Mouse (Mus musculus) forebrain, postnatal 0 days (tissue): ENCODE results near the gene Ccdc61. TPM values are rescaled to one million over a fixed set of nuclear protein-coding genes. Genes with fewer than 3 reads are reported as not detected.

Experiments
- ATAC-seq: fragments of 200-750 bp; cut with Nextera tagmentation; 2 replicates; pipeline ENCODE4 v1.8.0; 2017; ENCODE audit warnings: mild to moderate bottlenecking, moderate library complexity
- DNase-seq: peaks from one replicate; pipeline ENCODE4 v3.0.0-alpha.2; 2015
- H3K27ac ChIP-seq: fragments of 300-500 bp; sonication (generic); 2 replicates; pipeline ENCODE4 v1.5.1; 2014; ENCODE audit warnings: low read depth, mild to moderate bottlenecking, antibody characterized with exemption, low read length, moderate library complexity, mixed read lengths
- H3K27me3 ChIP-seq: fragments of 300-500 bp; sonication (generic); 2 replicates; pipeline ENCODE4 v1.6.1; 2014; ENCODE audit warnings: mild to moderate bottlenecking, low read length, mixed read lengths; ENCODE audit not compliant: insufficient read depth
- H3K36me3 ChIP-seq: fragments of 300-500 bp; sonication (generic); 2 replicates; pipeline ENCODE4 v1.6.1; 2014; ENCODE audit warnings: mild to moderate bottlenecking, moderate library complexity; ENCODE audit not compliant: insufficient read depth
- H3K4me1 ChIP-seq: fragments of 300-500 bp; sonication (generic); 2 replicates; pipeline ENCODE4 v1.6.1; 2014; ENCODE audit warnings: antibody characterized with exemption; ENCODE audit not compliant: insufficient read depth
- H3K4me2 ChIP-seq: fragments of 300-500 bp; sonication (generic); 2 replicates; pipeline ENCODE4 v1.6.1; 2014; ENCODE audit warnings: low read depth, mild to moderate bottlenecking, moderate library complexity
- H3K4me3 ChIP-seq: fragments of 300-500 bp; sonication (generic); 2 replicates; pipeline ENCODE4 v1.5.1; 2014; ENCODE audit warnings: low read depth, low read length, mixed read lengths
- H3K9ac ChIP-seq: fragments of 300-500 bp; sonication (generic); 2 replicates; pipeline ENCODE4 v1.6.1; 2014; ENCODE audit warnings: mild to moderate bottlenecking
- H3K9me3 ChIP-seq: fragments of 300-500 bp; sonication (generic); 2 replicates; pipeline ENCODE4 v1.6.1; 2016; ENCODE audit warnings: low read length
- CTCF ChIP-seq: sonication (generic); IDR thresholded peaks from 2 replicates; pipeline ENCODE4 v1.5.1; 2016; ENCODE audit warnings: antibody characterized with exemption, control low read depth, low read depth
- WGBS: fragments of 180-500 bp; shearing (Covaris S2); extraction: QIAGEN DNeasy Blood & Tissue Kit; methylation state at CpG from one replicate; pipeline ENCODE4 v1.1.7; 2014; 5-methylcytosine and 5-hydroxymethylcytosine counted together
- polyA plus RNA-seq: library from polyadenylated mRNA; unstranded; fragments of >200 nt; fragmentation: Nextera tagmentation; extraction: Ambion mirVana; gene quantifications from 2 replicates; pipeline ENCODE4 v1.2.1, GENCODE M21; 2015
- total RNA-seq: library from RNA; depleted of rRNA; stranded (reverse); fragments of >200 nt; gene quantifications from 2 replicates; pipeline ENCODE4 v1.2.3, GENCODE M21; 2014; rRNA removed

Gene Ccdc61
- total and polyA plus RNA-seq, 2 experiments from 2014 or later, result 12.8 to 23.2 TPM

- DNase-seq (no peak), ATAC-seq (no peak)
- WGBS, result 79% methylated on average over 1 of the region's 1 CpGs
- no peaks in the 10 kb centered on the region for H3K9me3 ChIP-seq
- no peak overlapping the region for H3K27ac ChIP-seq
- peak overlapping the region; percentile 55 for H3K4me2 ChIP-seq
- 0 out of 2 replicates have a peak overlapping the region, but pooled peaks have one; percentile 22 for H3K9ac ChIP-seq
- H3K4me3 ChIP-seq, result 0 out of 2 replicates have a peak overlapping the region, but pooled peaks have one; percentile 10
- H3K36me3 ChIP-seq, result no peaks in the 10 kb centered on the region
- no peaks in the 10 kb centered on the region for H3K27me3 ChIP-seq
- no peak for TF ChIP-seq CTCF
- no peaks in the 10 kb centered on the region for H3K4me1 ChIP-seq
Observed at GRCm38 (mm10) chr7:18841174-18841567, 69.0 kb downstream of the Ccdc61 start.

Other genes with a start within 250 kb of the Ccdc61 start
- gene Psg20, start 224.2 kb downstream of the Ccdc61 start, total RNA-seq, result not detected in 2 replicates
- gene Psg20, start 224.2 kb downstream of the Ccdc61 start, polyA plus RNA-seq, result not detected in 2 replicates
- not detected in 2 replicates for gene Psg22, start 192.3 kb downstream of the Ccdc61 start, total RNA-seq
- gene Psg22, start 192.3 kb downstream of the Ccdc61 start, polyA plus RNA-seq, result not detected in 2 replicates
- gene Psg19, start 111.9 kb downstream of the Ccdc61 start, total RNA-seq, result not detected in 2 replicates
- not detected in 2 replicates for gene Psg19, start 111.9 kb downstream of the Ccdc61 start, polyA plus RNA-seq
- gene Psg17, start 88.8 kb downstream of the Ccdc61 start, total RNA-seq, result not detected in 2 replicates
- not detected in 2 replicates for gene Psg17, start 88.8 kb downstream of the Ccdc61 start, polyA plus RNA-seq
- gene Mill2, start 70.4 kb downstream of the Ccdc61 start, total RNA-seq, result 0.95 and 2.1 TPM in 2 replicates
- gene Mill2, start 70.4 kb downstream of the Ccdc61 start, polyA plus RNA-seq, result 0.53 and 0.54 TPM in 2 replicates
- gene Pglyrp1, start 39.1 kb downstream of the Ccdc61 start, total RNA-seq, result 13.8 and 14.9 TPM in 2 replicates
- 26.9 and 27.0 TPM in 2 replicates for gene Pglyrp1, start 39.1 kb downstream of the Ccdc61 start, polyA plus RNA-seq
- gene Nova2, start 15.5 kb upstream of the Ccdc61 start, total RNA-seq, result 15.4 and 19.5 TPM in 2 replicates
- gene Nova2, start 15.5 kb upstream of the Ccdc61 start, polyA plus RNA-seq, result 7.2 and 11.4 TPM in 2 replicates
- 1.5 and 2.0 TPM in 2 replicates for gene Nanos2, start 77.0 kb upstream of the Ccdc61 start, total RNA-seq
- gene Nanos2, start 77.0 kb upstream of the Ccdc61 start, polyA plus RNA-seq, result 0.49 and 0.76 TPM in 2 replicates
- 12.3 and 13.9 TPM in 2 replicates for gene Mypop, start 80.8 kb upstream of the Ccdc61 start, total RNA-seq
- 3.8 and 4.3 TPM in 2 replicates for gene Mypop, start 80.8 kb upstream of the Ccdc61 start, polyA plus RNA-seq
- 101 and 129 TPM in 2 replicates for gene Irf2bp1, start 93.6 kb upstream of the Ccdc61 start, total RNA-seq
- gene Irf2bp1, start 93.6 kb upstream of the Ccdc61 start, polyA plus RNA-seq, result 27.0 and 27.2 TPM in 2 replicates
- gene Foxa3, start 113.1 kb upstream of the Ccdc61 start, total RNA-seq, result not detected in 2 replicates
- not detected in 2 replicates for gene Foxa3, start 113.1 kb upstream of the Ccdc61 start, polyA plus RNA-seq
- 70.3 and 73.8 TPM in 2 replicates for gene Sympk, start 114.0 kb upstream of the Ccdc61 start, total RNA-seq
- 16.6 and 20.0 TPM in 2 replicates for gene Sympk, start 114.0 kb upstream of the Ccdc61 start, polyA plus RNA-seq
- 0.19 and 0.23 TPM in 2 replicates for gene Rsph6a, start 144.3 kb upstream of the Ccdc61 start, total RNA-seq
- gene Rsph6a, start 144.3 kb upstream of the Ccdc61 start, polyA plus RNA-seq, result 0.09 and 0.23 TPM in 2 replicates
- gene Dmwd, start 165.8 kb upstream of the Ccdc61 start, total RNA-seq, result 96.5 and 122 TPM in 2 replicates
- 43.6 and 43.8 TPM in 2 replicates for gene Dmwd, start 165.8 kb upstream of the Ccdc61 start, polyA plus RNA-seq
- gene Dmpk, start 173.4 kb upstream of the Ccdc61 start, total RNA-seq, result 16.2 and 20.8 TPM in 2 replicates
- 2.2 and 3.0 TPM in 2 replicates for gene Dmpk, start 173.4 kb upstream of the Ccdc61 start, polyA plus RNA-seq
- 3.0 and 4.1 TPM in 2 replicates for gene Six5, start 184.2 kb upstream of the Ccdc61 start, total RNA-seq
- gene Six5, start 184.2 kb upstream of the Ccdc61 start, polyA plus RNA-seq, result 0.97 and 1.0 TPM in 2 replicates
- gene Gm4969, start 208.0 kb upstream of the Ccdc61 start, total RNA-seq, result 5.3 and 8.9 TPM in 2 replicates
- gene Gm4969, start 208.0 kb upstream of the Ccdc61 start, polyA plus RNA-seq, result 8.3 and 10.6 TPM in 2 replicates
- 19.8 and 22.8 TPM in 2 replicates for gene Fbxo46, start 209.4 kb upstream of the Ccdc61 start, total RNA-seq
- 8.4 and 11.9 TPM in 2 replicates for gene Fbxo46, start 209.4 kb upstream of the Ccdc61 start, polyA plus RNA-seq
- 12.3 and 14.4 TPM in 2 replicates for gene Qpctl, start 238.9 kb upstream of the Ccdc61 start, total RNA-seq
- gene Qpctl, start 238.9 kb upstream of the Ccdc61 start, polyA plus RNA-seq, result 19.8 and 23.3 TPM in 2 replicates
- gene Snrpd2, start 239.3 kb upstream of the Ccdc61 start, total RNA-seq, result 50.0 and 88.1 TPM in 2 replicates
- gene Snrpd2, start 239.3 kb upstream of the Ccdc61 start, polyA plus RNA-seq, result 124 and 172 TPM in 2 replicates